Mouse (Mus musculus) left cerebral cortex, adult 9 months (tissue): ENCODE measurements at regions not wholly inside any gene's neighbourhood (a gene's known extent, or its start where the extent isn't known, plus 50 kb on each side); places are given as distances from the start of the nearest gene placed in this dataset.

ENCODE experiments used
- DNase-seq, 2 experiments: peaks; one replicate each; pipeline ENCODE4 v3.0.0; 2022; ENCODE audit warnings: low spot score in 2 of 2

GRCm38 (mm10) chr12:77776755-77777154 lies 417.3 kb upstream of the Gm6657 start:
- no peak for DNase-seq

- peak; percentile 16 to 89 for DNase-seq
These were observed 412.9 kb upstream of the Gm6657 start for GRCm38 (mm10) chr12:77780885-77781698.

GRCm38 (mm10) chr12:77783909-77784308 lies 410.1 kb upstream of the Gm6657 start:
- no peak for DNase-seq

- DNase-seq: peak in 1 of 2 experiments; percentile 52
These were observed 408.4 kb upstream of the Gm6657 start for GRCm38 (mm10) chr12:77785647-77786046.

GRCm38 (mm10) chr12:77786678-77787077 lies 407.4 kb upstream of the Gm6657 start:
- no peak for DNase-seq

GRCm38 (mm10) chr12:77788273-77788672 lies 405.8 kb upstream of the Gm6657 start:
- peak in 1 of 2 experiments; percentile 28 for DNase-seq

GRCm38 (mm10) chr12:77789427-77789826 lies 404.6 kb upstream of the Gm6657 start:
- no peak for DNase-seq

- DNase-seq: no peak
These were observed 404.2 kb upstream of the Gm6657 start for GRCm38 (mm10) chr12:77789871-77790270.

GRCm38 (mm10) chr12:77790891-77791672 lies 403.0 kb upstream of the Gm6657 start:
- DNase-seq: no peak

GRCm38 (mm10) chr12:77798516-77798915 lies 395.5 kb upstream of the Gm6657 start:
- DNase-seq: no peak

GRCm38 (mm10) chr12:77799134-77799770 lies 394.8 kb upstream of the Gm6657 start:
- no peak for DNase-seq

GRCm38 (mm10) chr12:77807674-77808073 lies 386.4 kb upstream of the Gm6657 start:
- DNase-seq: no peak

GRCm38 (mm10) chr12:77811276-77811675 lies 382.8 kb upstream of the Gm6657 start:
- DNase-seq: peak in 1 of 2 experiments; percentile 32

- DNase-seq: no peak
These were observed 374.6 kb upstream of the Gm6657 start for GRCm38 (mm10) chr12:77819456-77819855.

GRCm38 (mm10) chr12:77823381-77824030 lies 370.5 kb upstream of the Gm6657 start:
- DNase-seq: no peak

- DNase-seq: no peak
These were observed 360.5 kb upstream of the Gm6657 start for GRCm38 (mm10) chr12:77833411-77834169.

- no peak for DNase-seq
These were observed 359.2 kb upstream of the Gm6657 start for GRCm38 (mm10) chr12:77834891-77835290.

- DNase-seq: no peak
These were observed 357.8 kb upstream of the Gm6657 start for GRCm38 (mm10) chr12:77836231-77836630.

GRCm38 (mm10) chr12:77841844-77842415 lies 352.1 kb upstream of the Gm6657 start:
- no peak for DNase-seq
